Mouse (Mus musculus): ENCODE data around the gene Gas7. TPM values are rescaled to one million over a fixed set of nuclear protein-coding genes. Genes with fewer than 3 reads are reported as not detected.

Gene Gas7
- polyA plus RNA-seq, 1 experiment from 2014 or later, result 3.3 TPM

GRCm38 (mm10) chr11:67515912-67516305 is 60.7 kb downstream of the Gas7 start:
- no peak overlapping the region for H3K27ac ChIP-seq (replicated peaks; ENCODE audit: low read depth, low read length)
- no peak overlapping the region for H3K9ac ChIP-seq (replicated peaks; ENCODE audit: low read length)
- WGBS, result 82% methylated on average over 3 of the region's 3 CpGs
- no peaks in the 10 kb centered on the region; the same call in 1 of the 2 replicates for H3K9me3 ChIP-seq (replicated peaks; ENCODE audit: control insufficient read depth, low read length)
- ATAC-seq (replicated peaks; ENCODE audit: insufficient number of reproducible peaks, low FRiP score, low TSS enrichment, low read depth), result no peak
- no peaks in the 10 kb centered on the region for H3K36me3 ChIP-seq (replicated peaks; ENCODE audit: control insufficient read depth, insufficient read depth, low read depth, low read length)
- no peak overlapping the region for H3K4me2 ChIP-seq (ENCODE audit: low read depth, low read length)
- no peak overlapping the region for H3K4me3 ChIP-seq (ENCODE audit: low read depth, low read length)
- H3K4me1 ChIP-seq (ENCODE audit: control insufficient read depth, insufficient read depth, low read length), result no peaks in the 10 kb centered on the region
- no peak for DNase-seq (ENCODE audit: low spot score)
- no peaks in the 10 kb centered on the region for H3K27me3 ChIP-seq (ENCODE audit: control insufficient read depth, insufficient read depth, low read length)

DNA sequence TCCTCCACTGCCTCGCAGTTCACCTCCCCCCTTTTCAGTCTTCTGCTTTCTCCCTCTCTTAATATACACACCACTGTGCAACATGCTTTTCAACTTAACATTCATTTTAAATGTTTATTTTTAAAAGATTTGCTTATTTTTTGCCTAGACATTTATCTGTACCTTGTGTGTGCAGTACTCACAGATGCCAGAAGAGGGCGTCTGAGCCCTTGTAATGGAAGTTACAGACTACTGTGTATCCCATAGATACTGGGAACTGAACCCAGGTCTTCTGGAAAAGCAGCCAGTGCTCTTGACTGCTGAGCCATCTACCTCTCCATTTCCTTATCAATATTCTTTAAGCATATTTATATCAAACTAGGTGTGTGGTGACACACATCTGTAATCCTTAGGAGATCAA is 62.5 kb downstream of the Gas7 start:
- H3K9me3 ChIP-seq (replicated peaks; ENCODE audit: control insufficient read depth, low read length), result no peaks in the 10 kb centered on the region; the same call in 1 of the 2 replicates
- DNase-seq (ENCODE audit: low spot score) (no peak), ATAC-seq (replicated peaks; ENCODE audit: insufficient number of reproducible peaks, low FRiP score, low TSS enrichment, low read depth) (no peak)
- WGBS, result 65% methylated on average over 2 of the region's 2 CpGs
- H3K27ac ChIP-seq (replicated peaks; ENCODE audit: low read depth, low read length), result no peak overlapping the region
- no peak overlapping the region for H3K9ac ChIP-seq (replicated peaks; ENCODE audit: low read length)
- no peak overlapping the region for H3K4me3 ChIP-seq (ENCODE audit: low read depth, low read length)
- no peaks in the 10 kb centered on the region for H3K4me1 ChIP-seq (ENCODE audit: control insufficient read depth, insufficient read depth, low read length)
- H3K4me2 ChIP-seq (ENCODE audit: low read depth, low read length), result no peak overlapping the region
- no peaks in the 10 kb centered on the region for H3K27me3 ChIP-seq (ENCODE audit: control insufficient read depth, insufficient read depth, low read length)
- no peaks in the 10 kb centered on the region for H3K36me3 ChIP-seq (replicated peaks; ENCODE audit: control insufficient read depth, insufficient read depth, low read depth, low read length)

DNA sequence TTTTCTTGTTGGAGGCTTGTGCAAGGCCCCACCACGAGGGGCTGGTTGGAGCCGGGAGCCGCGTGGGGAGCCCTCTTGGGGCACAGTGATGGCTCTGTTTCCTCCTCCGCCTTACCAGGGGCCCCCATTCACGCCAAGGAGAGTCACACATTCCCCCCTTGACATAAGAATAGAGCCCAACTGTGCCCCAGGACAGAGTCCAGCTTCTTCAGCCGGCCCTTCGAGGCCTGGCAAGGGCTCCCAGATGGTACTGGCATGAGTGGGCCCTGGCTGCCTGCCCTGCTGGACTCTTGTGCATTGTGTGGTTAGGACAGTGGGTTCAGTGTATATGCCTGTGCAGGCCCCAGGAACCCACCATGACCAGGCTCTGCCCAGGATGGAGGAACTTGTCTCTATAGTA is 63.7 kb downstream of the Gas7 start:
- WGBS, result 84% methylated on average over 8 of the region's 8 CpGs
- Histone ChIP-seq H3K36me3 (replicated peaks; ENCODE audit: control insufficient read depth, insufficient read depth, low read depth, low read length) (no peaks in the 10 kb centered on the region), H3K9ac (replicated peaks; ENCODE audit: low read length) (no peak overlapping the region), H3K27me3 (ENCODE audit: control insufficient read depth, insufficient read depth, low read length) (no peaks in the 10 kb centered on the region), H3K4me2 (ENCODE audit: low read depth, low read length) (no peak overlapping the region), H3K4me3 (ENCODE audit: low read depth, low read length) (no peak overlapping the region), H3K9me3 (replicated peaks; ENCODE audit: control insufficient read depth, low read length) (no peaks in the 10 kb centered on the region; the same call in 1 of the 2 replicates), H3K4me1 (ENCODE audit: control insufficient read depth, insufficient read depth, low read length) (no peaks in the 10 kb centered on the region; the same call in 1 of the 2 replicates), H3K27ac (replicated peaks; ENCODE audit: low read depth, low read length) (no peak overlapping the region)
- ATAC-seq (replicated peaks; ENCODE audit: insufficient number of reproducible peaks, low FRiP score, low TSS enrichment, low read depth) (no peak), DNase-seq (ENCODE audit: low spot score) (no peak)

DNA sequence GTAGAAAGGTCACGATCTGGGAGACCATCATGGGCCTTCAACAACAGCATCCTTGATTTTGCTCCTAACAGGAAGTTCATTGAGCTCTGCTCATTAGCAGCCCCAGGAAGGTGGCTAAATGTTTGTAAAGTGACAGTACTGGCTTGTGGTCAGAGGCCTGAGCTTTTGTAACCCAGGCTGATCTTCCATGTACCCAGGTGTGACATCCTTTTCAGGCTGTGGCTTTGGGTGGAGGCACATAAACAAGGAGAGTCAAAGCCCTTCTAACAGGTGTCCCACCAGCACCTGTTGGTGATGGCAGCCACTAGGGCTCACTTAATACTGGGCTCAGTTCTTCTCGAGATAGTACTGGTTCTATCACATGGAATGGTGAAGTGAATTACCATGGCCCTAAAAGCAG is 67.4 kb downstream of the Gas7 start:
- no peaks in the 10 kb centered on the region; the same call in 1 of the 2 replicates for H3K4me1 ChIP-seq (ENCODE audit: control insufficient read depth, insufficient read depth, low read length)
- no peaks in the 10 kb centered on the region; the same call in 1 of the 2 replicates for H3K9me3 ChIP-seq (replicated peaks; ENCODE audit: control insufficient read depth, low read length)
- H3K27me3 ChIP-seq (ENCODE audit: control insufficient read depth, insufficient read depth, low read length), result no peaks in the 10 kb centered on the region
- no peak for ATAC-seq (replicated peaks; ENCODE audit: insufficient number of reproducible peaks, low FRiP score, low TSS enrichment, low read depth)
- H3K4me3 ChIP-seq (ENCODE audit: low read depth, low read length), result no peak overlapping the region
- H3K9ac ChIP-seq (replicated peaks; ENCODE audit: low read length), result no peak overlapping the region
- H3K36me3 ChIP-seq (replicated peaks; ENCODE audit: control insufficient read depth, insufficient read depth, low read depth, low read length), result no peaks in the 10 kb centered on the region
- 79% methylated on average over 2 of the region's 2 CpGs for WGBS
- no peak for DNase-seq (ENCODE audit: low spot score)
- H3K4me2 ChIP-seq (ENCODE audit: low read depth, low read length), result no peak overlapping the region
- no peak overlapping the region for H3K27ac ChIP-seq (replicated peaks; ENCODE audit: low read depth, low read length)

DNA sequence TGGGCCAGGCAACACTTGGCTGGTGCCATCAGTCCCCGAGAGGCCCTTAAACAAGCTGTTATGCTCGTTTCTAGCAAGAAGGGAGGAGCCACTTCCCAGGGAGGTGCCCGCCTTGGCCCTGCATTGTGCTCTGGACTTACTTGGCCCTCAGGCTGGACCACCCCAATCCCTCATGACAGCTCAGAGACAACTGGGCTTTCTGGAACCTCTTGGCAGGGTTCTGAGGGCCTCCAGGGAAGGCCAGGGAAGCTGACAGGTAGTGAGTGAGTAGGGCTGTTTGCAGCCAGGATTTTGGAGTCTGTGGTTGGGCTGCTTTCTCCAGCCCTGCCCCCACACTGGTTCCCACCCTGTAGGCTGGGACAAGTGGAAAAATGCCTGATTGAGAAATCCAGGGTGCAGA is 68.6 kb downstream of the Gas7 start:
- Histone ChIP-seq H3K27ac (replicated peaks; ENCODE audit: low read depth, low read length) (no peak overlapping the region), H3K9ac (replicated peaks; ENCODE audit: low read length) (no peak overlapping the region)

DNA sequence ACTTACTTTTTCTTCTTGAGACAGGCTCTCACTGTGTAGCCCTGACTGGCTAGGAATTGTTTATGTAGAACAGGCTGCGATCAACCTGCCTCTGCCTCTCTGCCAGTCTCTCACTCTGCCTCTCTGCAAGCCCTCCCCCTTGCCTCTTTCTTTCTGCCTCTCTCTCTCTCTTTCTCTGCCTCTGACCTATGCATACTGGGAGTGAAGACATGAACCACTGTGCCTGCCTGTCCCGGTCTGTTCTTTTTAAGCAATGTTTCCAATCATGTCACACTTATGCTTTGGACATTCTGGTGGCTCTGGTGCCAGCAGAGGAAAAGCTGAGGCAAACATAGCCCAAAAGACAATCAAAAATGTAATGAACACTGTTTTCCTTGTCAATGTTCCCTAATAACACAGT is 69.5 kb downstream of the Gas7 start:
- H3K4me3 ChIP-seq (ENCODE audit: low read depth, low read length), result no peak overlapping the region
- no peak overlapping the region for H3K4me2 ChIP-seq (ENCODE audit: low read depth, low read length)
- ATAC-seq (replicated peaks; ENCODE audit: insufficient number of reproducible peaks, low FRiP score, low TSS enrichment, low read depth) (no peak), DNase-seq (ENCODE audit: low spot score) (no peak)
- no peak overlapping the region for H3K9ac ChIP-seq (replicated peaks; ENCODE audit: low read length)
- H3K4me1 ChIP-seq (ENCODE audit: control insufficient read depth, insufficient read depth, low read length), result no peaks in the 10 kb centered on the region; the same call in 1 of the 2 replicates
- H3K27ac ChIP-seq (replicated peaks; ENCODE audit: low read depth, low read length), result no peak overlapping the region
- H3K27me3 ChIP-seq (ENCODE audit: control insufficient read depth, insufficient read depth, low read length), result no peaks in the 10 kb centered on the region
- H3K9me3 ChIP-seq (replicated peaks; ENCODE audit: control insufficient read depth, low read length), result no peaks in the 10 kb centered on the region
- H3K36me3 ChIP-seq (replicated peaks; ENCODE audit: control insufficient read depth, insufficient read depth, low read depth, low read length), result no peaks in the 10 kb centered on the region
- WGBS, result 63% methylated on average over 2 of the region's 2 CpGs

More for the DNA sequence above, 68.6 kb downstream of the Gas7 start:
- Histone ChIP-seq H3K4me3 (ENCODE audit: low read depth, low read length) (no peak overlapping the region), H3K9me3 (replicated peaks; ENCODE audit: control insufficient read depth, low read length) (no peaks in the 10 kb centered on the region), H3K4me1 (ENCODE audit: control insufficient read depth, insufficient read depth, low read length) (no peaks in the 10 kb centered on the region; the same call in 1 of the 2 replicates), H3K36me3 (replicated peaks; ENCODE audit: control insufficient read depth, insufficient read depth, low read depth, low read length) (no peaks in the 10 kb centered on the region), H3K4me2 (ENCODE audit: low read depth, low read length) (no peak overlapping the region), H3K27me3 (ENCODE audit: control insufficient read depth, insufficient read depth, low read length) (no peaks in the 10 kb centered on the region)
- ATAC-seq (replicated peaks; ENCODE audit: insufficient number of reproducible peaks, low FRiP score, low TSS enrichment, low read depth) (no peak), DNase-seq (ENCODE audit: low spot score) (no peak)
- 34% methylated on average over 3 of the region's 3 CpGs for WGBS

DNA sequence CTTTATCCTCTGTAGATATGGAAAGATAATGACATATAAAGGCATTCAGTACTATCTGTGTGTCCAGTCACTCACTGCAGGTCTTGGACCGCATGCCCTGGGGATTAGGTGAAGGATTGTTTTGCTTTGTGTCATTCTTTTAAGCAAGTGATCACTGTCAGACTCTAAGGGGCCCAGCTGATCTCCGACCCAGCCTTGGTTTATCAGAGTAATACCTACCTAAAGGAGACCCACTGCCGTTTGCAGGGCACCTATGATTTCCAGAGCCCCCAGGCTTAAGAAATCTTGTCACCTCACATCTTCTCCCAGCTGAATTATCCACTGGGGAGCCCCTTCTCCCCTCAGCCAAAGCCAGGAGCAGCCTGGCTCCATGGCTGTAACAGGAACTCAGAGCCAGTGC is 70.6 kb downstream of the Gas7 start:
- Histone ChIP-seq H3K4me2 (ENCODE audit: low read depth, low read length) (no peak overlapping the region), H3K36me3 (replicated peaks; ENCODE audit: control insufficient read depth, insufficient read depth, low read depth, low read length) (no peaks in the 10 kb centered on the region), H3K9me3 (replicated peaks; ENCODE audit: control insufficient read depth, low read length) (no peaks in the 10 kb centered on the region), H3K27me3 (ENCODE audit: control insufficient read depth, insufficient read depth, low read length) (no peaks in the 10 kb centered on the region), H3K9ac (replicated peaks; ENCODE audit: low read length) (no peak overlapping the region), H3K4me3 (ENCODE audit: low read depth, low read length) (no peak overlapping the region), H3K4me1 (ENCODE audit: control insufficient read depth, insufficient read depth, low read length) (no peaks in the 10 kb centered on the region; the same call in 1 of the 2 replicates), H3K27ac (replicated peaks; ENCODE audit: low read depth, low read length) (no peak overlapping the region)
- no peak for DNase-seq (ENCODE audit: low spot score)
- ATAC-seq (replicated peaks; ENCODE audit: insufficient number of reproducible peaks, low FRiP score, low TSS enrichment, low read depth), result no peak
- 54% methylated on average over 3 of the region's 3 CpGs for WGBS

GRCm38 (mm10) chr11:67526621-67527545 is 71.6 kb downstream of the Gas7 start:
- ATAC-seq (replicated peaks; ENCODE audit: insufficient number of reproducible peaks, low FRiP score, low TSS enrichment, low read depth), result no peak

More at GRCm38 (mm10) chr11:67526621-67527545, 71.6 kb downstream of the Gas7 start:
- Histone ChIP-seq H3K27me3 (ENCODE audit: control insufficient read depth, insufficient read depth, low read length) (no peaks in the 10 kb centered on the region), H3K36me3 (replicated peaks; ENCODE audit: control insufficient read depth, insufficient read depth, low read depth, low read length) (no peaks in the 10 kb centered on the region), H3K4me1 (ENCODE audit: control insufficient read depth, insufficient read depth, low read length) (no peaks in the 10 kb centered on the region; the same call in 1 of the 2 replicates), H3K9me3 (replicated peaks; ENCODE audit: control insufficient read depth, low read length) (no peaks in the 10 kb centered on the region), H3K4me3 (ENCODE audit: low read depth, low read length) (no peak overlapping the region), H3K4me2 (ENCODE audit: low read depth, low read length) (no peak overlapping the region), H3K27ac (replicated peaks; ENCODE audit: low read depth, low read length) (no peak overlapping the region), H3K9ac (replicated peaks; ENCODE audit: low read length) (no peak overlapping the region)
- peak; percentile 25 for DNase-seq (ENCODE audit: low spot score)
- 76% methylated on average over 12 of the region's 12 CpGs for WGBS

All from embryonic facial prominence, embryonic 11.5 days (tissue).